Mouse (Mus musculus) lung, postnatal 36 days (tissue): ENCODE data around the gene Bad.

Experiments
- DNase-seq: peaks from one replicate; pipeline ENCODE4 v3.0.0; 2022; ENCODE audit warnings: mixed read lengths

The Bad gene

GRCm38 (mm10) chr19:6915276-6915675, 26.4 kb upstream of the Bad start:
- DNase-seq = no peak

DNA sequence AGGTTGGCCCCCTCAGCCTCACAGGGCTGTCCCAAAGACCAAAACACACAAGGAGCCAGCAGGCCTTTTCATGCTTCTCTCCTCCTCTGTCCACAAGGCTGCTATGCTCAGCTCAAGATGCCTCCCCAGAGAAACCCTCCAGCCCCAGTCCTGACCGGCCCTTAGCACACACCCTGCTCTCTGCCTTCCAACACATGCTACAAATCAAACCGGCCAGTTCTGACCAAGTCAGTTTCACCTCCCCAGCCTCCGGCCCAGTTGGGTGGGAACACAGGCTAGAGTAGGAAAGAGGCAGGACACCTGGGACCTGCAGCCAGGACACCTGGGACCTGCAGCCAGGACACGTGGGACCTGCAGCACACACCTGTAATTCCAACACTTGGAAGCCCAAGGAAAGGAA, 25.2 kb upstream of the Bad start:
- no peak for DNase-seq

- no peak for DNase-seq
Observed at GRCm38 (mm10) chr19:6918321-6918720, 23.3 kb upstream of the Bad start.

GRCm38 (mm10) chr19:6919431-6919830, 22.2 kb upstream of the Bad start:
- no peak for DNase-seq

GRCm38 (mm10) chr19:6919876-6920740, 21.6 kb upstream of the Bad start:
- peak; percentile 73 for DNase-seq

DNA sequence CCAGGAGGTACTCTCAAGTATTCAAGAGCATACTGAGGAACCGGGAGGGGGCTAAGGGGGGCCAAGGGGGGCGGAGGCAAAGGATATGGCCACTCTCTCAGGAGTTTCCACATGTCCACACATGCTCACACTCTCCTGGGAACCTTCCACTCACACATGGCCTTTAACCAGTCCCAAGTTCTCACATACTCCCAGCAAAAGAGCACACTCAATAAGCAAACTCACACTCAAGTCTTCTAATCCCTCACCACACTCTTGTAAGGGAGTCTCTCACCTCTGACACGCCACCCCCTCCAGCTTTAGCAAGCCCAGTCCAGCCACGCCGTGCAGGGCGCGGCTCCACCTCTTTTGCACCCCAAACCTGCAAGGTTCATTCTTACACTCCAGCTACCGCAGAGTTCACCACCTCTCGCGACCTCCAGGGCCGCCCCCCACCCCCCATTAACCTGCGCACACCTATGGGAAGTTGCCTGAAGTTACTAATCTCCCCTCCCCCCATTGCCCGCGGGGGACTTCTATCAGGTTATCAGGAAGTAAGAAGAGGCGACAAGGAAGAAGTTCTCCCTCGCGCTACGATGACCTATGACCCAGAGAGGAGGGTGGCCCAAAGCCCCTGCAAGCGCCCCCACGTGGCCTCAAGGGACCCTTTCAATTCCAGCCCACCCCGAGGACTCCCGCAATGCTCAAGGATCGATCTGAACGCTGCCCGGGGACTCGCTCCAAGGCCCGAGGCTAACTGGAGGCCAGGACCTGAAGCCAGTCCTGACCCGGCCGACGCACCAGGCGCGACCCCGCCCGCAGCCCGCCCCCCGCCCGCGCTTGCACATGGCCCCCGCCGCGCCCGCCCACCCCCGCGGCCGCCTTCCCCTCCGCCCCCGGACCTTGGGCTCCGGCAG, 20.7 kb upstream of the Bad start:
- DNase-seq = peak; percentile 61

GRCm38 (mm10) chr19:6921647-6922567, 19.8 kb upstream of the Bad start, which contains the start of gene Esrra:
TSS of gene Esrra (minus strand) at chr19:6921813.
- DNase-seq = peak; percentile 100

GRCm38 (mm10) chr19:6922901-6923735, 18.5 kb upstream of the Bad start:
- DNase-seq = no peak

DNA sequence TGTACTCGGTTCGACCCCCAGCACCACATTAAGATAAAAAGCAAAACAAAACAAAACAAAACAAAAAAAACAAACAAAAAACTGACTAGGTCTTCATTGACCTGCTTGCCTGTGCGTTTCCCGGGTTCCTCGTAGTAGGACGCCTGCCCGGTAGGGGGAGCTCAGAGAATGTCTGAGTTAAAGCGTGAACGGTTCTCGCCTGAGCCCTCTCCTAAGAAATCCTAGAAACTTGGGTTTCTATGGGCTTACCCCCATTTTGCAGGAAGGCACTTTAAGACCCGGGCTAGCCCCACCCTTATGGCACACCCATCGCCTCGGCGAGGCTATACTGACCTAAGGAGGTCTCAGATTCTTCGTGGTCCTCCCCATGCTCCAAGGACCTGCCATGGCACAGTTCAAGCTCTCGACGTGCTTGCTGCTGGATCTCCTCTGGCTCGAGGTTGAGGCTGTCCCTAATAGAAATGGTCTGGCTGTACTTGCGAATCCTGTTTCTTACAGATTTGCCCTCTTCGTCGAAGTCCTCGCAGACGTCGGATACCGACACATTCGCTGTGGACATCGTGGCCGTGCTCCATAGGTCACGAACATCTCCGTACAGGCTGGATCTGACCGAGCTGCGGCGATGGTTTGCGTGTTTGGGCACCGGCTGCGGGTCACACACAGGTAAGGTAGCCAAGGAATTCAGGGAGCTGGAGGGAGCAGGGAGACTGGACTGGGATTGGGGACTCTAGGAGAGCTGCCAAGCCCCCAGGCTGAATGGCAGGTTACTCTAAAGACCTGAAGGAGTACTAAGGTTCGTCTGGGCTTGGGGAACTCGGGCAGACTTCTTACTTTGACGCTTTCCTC, 17.0 kb upstream of the Bad start:
- DNase-seq = peak; percentile 95

DNA sequence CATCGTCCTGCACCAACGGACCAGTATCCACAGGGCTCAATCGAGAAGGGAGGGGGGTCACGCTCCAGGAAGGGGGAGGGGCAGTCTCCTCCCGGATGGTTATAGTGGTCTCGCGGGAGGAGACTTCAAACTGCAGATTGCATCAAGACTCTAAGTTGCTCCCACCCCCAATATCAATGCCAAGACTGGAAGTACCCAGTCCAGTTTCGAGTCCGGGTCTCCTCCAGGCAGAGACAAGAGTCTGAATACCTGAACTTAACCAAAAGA, 16.4 kb upstream of the Bad start, which contains the start of gene Catsperz:
Gene Catsperz (minus strand): TSS at position 74 of the 267 bp plus-strand sequence.
- no peak for DNase-seq

GRCm38 (mm10) chr19:6925611-6926329, 15.9 kb upstream of the Bad start:
- no peak for DNase-seq

GRCm38 (mm10) chr19:6926559-6927255, 15.0 kb upstream of the Bad start:
- DNase-seq = peak; percentile 42

- no peak for DNase-seq
Observed at GRCm38 (mm10) chr19:6928080-6928479, 13.6 kb upstream of the Bad start.

DNA sequence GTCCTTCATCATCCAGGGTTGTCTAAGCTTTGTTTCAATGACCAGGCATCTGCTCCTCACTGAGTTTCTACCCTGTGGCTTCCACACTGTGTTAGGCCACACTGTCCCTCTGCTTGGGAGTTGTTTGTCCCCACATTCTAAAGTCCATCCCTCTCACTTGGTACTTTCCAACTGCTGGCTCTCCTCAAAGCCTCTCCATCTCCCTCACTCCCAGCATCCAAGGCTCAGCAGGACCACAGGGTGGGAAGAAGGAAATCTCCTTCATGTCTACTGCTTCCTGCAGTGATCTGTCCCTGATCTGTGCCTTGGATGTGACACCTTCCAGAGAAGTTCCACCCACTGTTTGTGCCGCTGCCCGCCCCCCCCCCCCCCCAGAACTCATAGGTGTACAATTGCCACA, 10.7 kb upstream of the Bad start:
- no peak for DNase-seq

DNA sequence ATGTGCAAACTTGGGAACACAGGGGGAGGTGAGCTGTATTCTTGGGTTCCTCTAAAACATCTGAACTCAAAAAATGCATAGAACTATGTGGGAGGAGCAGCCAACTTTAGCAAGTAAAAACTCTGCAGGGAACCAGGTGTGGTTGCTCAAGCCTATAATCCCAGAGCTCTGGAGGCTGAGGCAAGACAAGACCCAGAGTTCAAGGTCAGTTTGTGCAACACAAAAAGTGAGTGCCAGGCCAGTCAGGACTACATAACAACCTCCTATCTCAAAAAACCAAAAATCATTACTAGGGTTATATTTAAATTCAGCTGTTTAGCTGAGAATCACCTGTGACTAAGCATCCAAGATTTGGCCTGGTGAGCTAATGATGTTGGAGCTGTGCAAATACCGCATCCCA, 9.6 kb upstream of the Bad start:
- DNase-seq = no peak

- DNase-seq = no peak
Observed at GRCm38 (mm10) chr19:6933102-6933435, 8.6 kb upstream of the Bad start.

DNA sequence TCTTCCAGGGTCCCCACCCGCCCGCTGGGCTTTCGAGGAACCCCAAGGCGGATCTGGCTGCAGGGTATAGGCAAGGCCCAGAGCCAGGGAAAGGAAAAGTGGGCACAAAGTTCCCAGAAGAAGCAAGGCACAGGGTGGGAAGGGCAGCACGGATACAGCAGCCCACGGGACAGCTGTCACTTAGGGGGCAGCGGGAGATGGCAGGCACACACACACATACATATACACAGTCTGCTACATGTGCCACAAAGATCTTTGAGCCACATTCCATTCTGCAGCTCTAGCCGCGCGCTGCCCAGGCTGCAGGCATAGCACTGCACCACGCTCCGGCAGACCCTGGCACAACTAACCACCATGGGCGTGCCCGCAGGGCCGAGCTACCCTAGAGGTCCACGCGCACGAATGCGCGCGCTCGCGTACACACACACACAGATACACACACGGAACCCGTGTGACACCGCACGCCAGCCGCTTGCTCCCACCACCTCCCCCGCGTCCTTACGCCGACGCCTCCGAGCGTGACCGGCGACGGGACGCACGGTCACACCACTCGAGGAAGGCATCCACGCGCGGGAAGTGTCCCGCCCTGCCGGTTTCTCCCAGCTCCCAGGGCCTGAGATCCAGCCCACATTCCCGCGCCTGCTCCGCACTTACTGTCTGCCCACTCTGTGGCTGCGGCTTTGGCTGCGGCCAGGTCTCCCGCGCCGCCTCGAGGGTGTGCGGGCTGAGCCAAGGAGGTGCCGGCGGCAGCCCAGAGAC, 8.0 kb upstream of the Bad start:
- no peak for DNase-seq

- DNase-seq = no peak
Observed at GRCm38 (mm10) chr19:6934195-6934977, 7.3 kb upstream of the Bad start, which contains the start of gene Kcnk4. TSS of gene Kcnk4 (minus strand) at chr19:6934515.
